Mouse (Mus musculus) brain, embryonic 14.5 days (tissue): ENCODE results near the gene Tcea3.

ENCODE experiments used
- CTCF ChIP-seq: fragments of 200-500 bp; IDR thresholded peaks from 2 replicates; pipeline ENCODE4 v1.5.1; 2012; ENCODE audit warnings: inconsistent platforms, mild to moderate bottlenecking, moderate library complexity, borderline replicate concordance; ENCODE audit not compliant: insufficient read depth, insufficient read length; ENCODE audit errors: extremely low read depth
- POLR2A ChIP-seq: fragments of 200-500 bp; IDR thresholded peaks from 2 replicates; pipeline ENCODE4 v1.6.1; 2012; ENCODE audit warnings: mild to moderate bottlenecking, inconsistent platforms, borderline replicate concordance; ENCODE audit not compliant: poor library complexity, insufficient read depth, insufficient read length, severe bottlenecking; ENCODE audit errors: extremely low read depth

- TF ChIP-seq CTCF (no peak), POLR2A (no peak)
These were observed 20.1 kb upstream of the Tcea3 start for GRCm38 (mm10) chr4:136227408-136227807.
